Mouse (Mus musculus): ENCODE measurements around the gene Teddm2. TPM values are rescaled to one million over a fixed set of nuclear protein-coding genes. Genes with fewer than 3 reads are reported as not detected.
A peak's percentile ranks its signal among the peaks of the same experiment; 100 is the strongest.

The Teddm2 gene
- total RNA-seq (2021) = under 1 TPM; 0.56 to 0.86 TPM
- long read RNA-seq, experiment 1, partial matches to known transcripts = 0 of 1 reads
- long read RNA-seq, experiment 1, other reads (novel, unspliced or antisense) = 0 of 1 reads
- long read RNA-seq, experiment 2 = 0 reads

DNA sequence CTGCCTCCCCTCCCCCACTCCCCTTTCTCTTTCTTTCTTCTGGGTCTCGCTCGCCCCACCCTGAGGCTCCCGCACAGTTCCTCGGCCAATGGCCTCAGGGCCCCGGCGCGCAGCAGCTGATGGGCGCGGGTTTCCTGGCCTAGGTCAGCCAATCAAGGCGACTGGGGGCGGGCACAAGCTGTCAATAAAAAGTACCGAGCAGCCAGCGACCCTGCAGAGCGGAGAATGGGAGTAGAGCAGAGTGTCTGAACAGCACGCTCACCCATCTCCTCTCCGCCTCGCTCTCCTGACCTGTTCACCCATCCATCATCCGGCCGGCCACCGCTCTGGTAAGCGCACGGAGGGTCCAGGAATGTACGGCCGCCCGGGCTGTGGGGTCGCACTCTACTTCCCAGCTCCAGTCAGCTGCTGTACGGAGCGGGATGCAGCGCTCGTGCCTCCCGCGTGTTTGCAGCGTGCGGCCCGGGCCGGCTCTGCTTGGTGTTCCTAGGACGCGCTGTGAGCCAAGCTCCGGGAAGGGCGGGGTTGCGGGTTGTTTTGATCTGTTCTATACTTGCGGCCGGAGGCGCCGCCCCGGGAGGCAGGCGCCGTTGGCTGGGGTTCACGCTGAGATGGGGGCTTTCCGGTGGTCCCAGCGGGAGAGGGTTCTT is at the start of gene Teddm2, which contains the start of gene Glul:
TSS of gene Teddm2 (minus strand) at position 498 of the 650 bp plus-strand sequence.
TSS of gene Glul (plus strand) at position 214 of the 650 bp plus-strand sequence.
- intact Hi-C loops (cut with DNase I) = loop anchor here (1.0 kb wide), 1 partner anchor 132 kb away; no protein-coding TSS in a partner anchor
- DNase-seq = peak; percentile 95

DNA sequence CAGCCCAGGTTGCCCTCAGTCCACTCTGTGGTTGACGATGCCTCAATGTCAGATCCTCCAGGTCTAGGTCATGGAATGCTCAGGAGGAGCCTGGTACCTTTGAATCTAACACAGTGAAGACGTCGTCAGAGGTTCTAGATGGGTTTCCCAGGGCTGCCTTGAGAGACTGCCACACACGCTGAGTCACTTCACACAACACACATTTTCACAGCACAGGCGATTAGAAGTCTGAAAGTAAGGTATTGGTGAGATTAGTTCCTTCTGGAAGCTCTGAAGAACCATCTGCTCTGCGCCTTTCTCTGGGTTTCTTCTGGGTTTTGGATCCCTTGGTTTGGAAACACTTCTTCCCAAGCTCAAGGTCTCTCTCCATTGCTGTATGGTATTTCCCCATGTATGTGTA is 47.8 kb upstream of the Teddm2 start:
- DNase-seq = no peak
- intact Hi-C loops (cut with DNase I) = no loop called here

DNA sequence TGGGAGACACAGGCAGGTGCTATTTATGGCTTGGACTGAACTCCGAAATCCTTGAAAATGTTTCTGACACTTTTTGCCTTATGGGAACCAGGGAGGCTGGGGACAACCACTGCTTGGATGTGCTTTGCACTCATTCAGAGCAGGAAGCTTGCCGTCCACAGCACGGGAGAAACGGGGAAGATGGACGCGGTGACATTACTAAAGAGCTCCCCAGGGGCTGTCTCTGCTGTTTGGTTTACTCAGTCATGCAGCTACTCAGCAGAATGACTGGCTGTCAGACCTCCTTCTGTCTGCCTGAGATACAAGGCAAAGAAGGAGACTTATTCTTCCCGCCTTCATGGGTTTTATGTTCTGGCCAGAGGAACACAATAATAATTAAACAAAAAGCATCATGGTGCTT is 46.9 kb upstream of the Teddm2 start:
- DNase-seq = no peak
- intact Hi-C loops (cut with DNase I) = no loop called here

- intact Hi-C loops (cut with DNase I) = no loop called here
Observed at GRCm38 (mm10) chr1:153945181-153945580, 45.2 kb upstream of the Teddm2 start.

DNA sequence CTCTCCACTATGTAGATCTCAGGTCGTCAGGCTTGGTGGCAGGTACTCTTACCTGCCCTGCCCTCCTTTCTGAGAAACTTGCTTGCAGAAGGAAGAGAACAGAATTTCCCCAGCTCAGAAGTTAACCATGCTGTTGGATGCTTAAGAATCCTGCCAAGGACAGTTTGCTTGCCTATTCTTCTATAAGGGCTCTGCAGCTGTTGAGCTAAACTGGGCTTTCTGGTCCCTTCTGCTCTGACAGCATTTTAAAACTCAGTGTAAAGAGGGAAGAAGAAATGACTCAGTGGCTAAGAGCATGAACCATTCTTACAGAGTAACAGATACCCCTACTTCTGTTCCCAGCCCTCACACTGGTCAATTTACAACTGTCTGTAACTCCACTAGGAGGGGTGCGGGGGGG is 41.0 kb upstream of the Teddm2 start:
- intact Hi-C loops (cut with DNase I) = no loop called here
- no peak for DNase-seq

More at GRCm38 (mm10) chr1:153945181-153945580, 45.2 kb upstream of the Teddm2 start:
- no peak for DNase-seq

DNA sequence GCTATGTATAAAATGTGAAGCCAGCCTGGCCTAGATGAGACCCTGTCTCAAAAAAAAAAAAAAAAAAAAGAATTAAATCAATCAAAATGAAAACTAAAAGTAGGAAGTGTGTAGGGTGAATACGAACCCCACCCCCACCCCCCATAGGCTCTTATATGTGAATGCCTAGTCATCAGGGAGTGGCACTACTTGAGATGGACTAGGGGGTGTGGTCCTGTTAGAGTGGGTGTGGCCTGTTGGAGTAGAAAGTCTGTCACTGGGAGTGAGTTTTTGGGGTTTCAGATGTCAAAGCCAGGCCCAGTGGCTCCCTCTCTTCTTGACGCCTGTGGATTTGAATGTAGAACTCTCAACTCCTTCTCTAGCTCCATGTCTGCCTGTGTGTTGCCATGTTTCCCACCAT is 37.0 kb upstream of the Teddm2 start:
- DNase-seq = no peak
- intact Hi-C loops (cut with DNase I) = no loop called here

- intact Hi-C loops (cut with DNase I) = no loop called here
- DNase-seq = no peak
Observed at GRCm38 (mm10) chr1:153935844-153936380, 35.9 kb upstream of the Teddm2 start.

- no peak for DNase-seq
- intact Hi-C loops (cut with DNase I) = no loop called here
Observed at GRCm38 (mm10) chr1:153933772-153934171, 33.7 kb upstream of the Teddm2 start.

DNA sequence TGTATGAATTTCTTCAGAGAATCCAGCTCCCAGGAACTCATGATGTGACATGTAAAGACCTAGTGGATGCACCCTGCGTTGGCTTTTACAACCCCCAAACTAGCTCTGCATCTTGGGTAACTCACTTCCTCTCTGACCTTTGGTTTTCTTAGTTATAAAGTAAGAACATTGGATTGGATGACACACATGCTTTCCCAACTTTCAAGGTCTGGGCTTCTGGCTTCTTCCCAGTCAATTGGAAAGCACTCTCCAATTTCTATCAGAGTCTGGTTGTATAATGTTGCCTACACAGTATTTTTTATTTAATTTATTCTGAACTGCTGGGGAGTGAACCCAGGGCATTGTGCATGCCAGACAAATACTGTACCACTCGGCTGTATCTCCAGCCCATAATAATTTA is 30.4 kb upstream of the Teddm2 start:
- intact Hi-C loops (cut with DNase I) = no loop called here
- no peak for DNase-seq

GRCm38 (mm10) chr1:153924395-153925385 is 24.7 kb upstream of the Teddm2 start:
- intact Hi-C loops (cut with DNase I) = no loop called here
- DNase-seq = no peak

- intact Hi-C loops (cut with DNase I) = no loop called here
- DNase-seq = peak; percentile 53 to 69
Observed at GRCm38 (mm10) chr1:153922571-153923021, 22.6 kb upstream of the Teddm2 start.

DNA sequence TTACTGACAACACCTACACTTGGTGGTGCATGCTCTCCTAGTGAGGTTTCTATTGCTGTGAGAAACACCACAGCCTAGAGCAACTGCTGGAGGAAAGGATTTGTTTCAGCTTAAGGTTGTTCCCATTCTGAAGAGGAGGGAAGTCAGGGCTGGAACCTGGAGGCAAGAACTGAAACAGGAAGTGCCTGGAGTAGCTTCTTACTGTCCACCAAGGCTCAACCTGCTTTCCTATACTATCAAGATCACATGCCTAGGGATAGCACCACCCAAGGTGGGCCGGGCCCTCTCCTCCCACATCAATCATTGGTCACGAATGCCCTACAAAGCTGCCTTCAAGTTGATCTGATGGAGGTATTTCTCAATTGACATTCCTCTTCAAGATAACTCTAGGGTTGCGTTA is 21.6 kb upstream of the Teddm2 start:
- intact Hi-C loops (cut with DNase I) = no loop called here
- no peak for DNase-seq

- intact Hi-C loops (cut with DNase I) = no loop called here
- DNase-seq = peak in 1 of 2 experiments; percentile 33
Observed at GRCm38 (mm10) chr1:153918521-153919206, 18.6 kb upstream of the Teddm2 start.

- no peak for DNase-seq
- intact Hi-C loops (cut with DNase I) = no loop called here
Observed at GRCm38 (mm10) chr1:153913869-153914268, 13.8 kb upstream of the Teddm2 start.

DNA sequence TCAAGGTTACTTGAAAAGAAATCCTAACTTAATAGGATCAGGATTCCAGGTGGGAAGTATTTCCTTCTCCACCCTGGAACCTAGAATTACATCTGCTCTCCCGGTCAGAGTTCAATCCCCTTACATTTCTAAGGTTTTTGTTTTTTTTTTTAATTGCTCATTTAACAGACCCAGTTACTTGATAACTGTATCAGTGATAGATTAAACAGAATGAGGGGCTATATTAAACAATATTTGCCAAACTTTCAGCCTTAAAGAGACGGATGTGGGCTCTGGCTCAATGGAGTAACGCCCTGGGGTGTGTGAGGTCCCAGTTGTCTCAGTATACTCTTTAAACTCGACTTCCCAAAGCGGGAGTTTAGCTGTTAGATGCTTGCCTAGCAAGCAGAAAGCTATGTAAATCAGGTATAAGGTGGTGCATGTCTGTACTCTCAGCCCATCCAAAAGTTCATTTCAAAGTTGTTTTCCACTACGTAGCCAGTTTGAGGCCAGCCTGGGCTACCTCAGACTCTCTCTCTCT is 11.3 kb upstream of the Teddm2 start:
- intact Hi-C loops (cut with DNase I) = no loop called here
- no peak for DNase-seq

- no peak for DNase-seq
- intact Hi-C loops (cut with DNase I) = no loop called here
Observed at GRCm38 (mm10) chr1:153910423-153910822, 10.4 kb upstream of the Teddm2 start.

DNA sequence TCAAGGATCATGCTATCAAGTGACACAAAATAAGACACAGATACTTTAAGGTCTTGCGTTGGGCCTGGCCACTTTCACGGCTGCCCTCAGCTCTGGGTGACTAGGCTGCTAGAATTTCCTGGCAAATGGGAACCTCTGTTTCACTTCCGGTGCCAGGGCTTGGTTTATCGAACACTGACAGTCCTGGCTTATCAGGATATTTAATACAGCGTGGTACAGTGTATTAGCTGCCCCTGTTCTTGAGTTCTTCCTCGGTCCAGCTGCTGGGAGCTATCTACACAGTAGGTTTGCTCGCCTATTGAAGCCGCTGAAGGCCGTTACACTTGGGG is 9.9 kb upstream of the Teddm2 start:
- intact Hi-C loops (cut with DNase I) = no loop called here
- DNase-seq = no peak

DNA sequence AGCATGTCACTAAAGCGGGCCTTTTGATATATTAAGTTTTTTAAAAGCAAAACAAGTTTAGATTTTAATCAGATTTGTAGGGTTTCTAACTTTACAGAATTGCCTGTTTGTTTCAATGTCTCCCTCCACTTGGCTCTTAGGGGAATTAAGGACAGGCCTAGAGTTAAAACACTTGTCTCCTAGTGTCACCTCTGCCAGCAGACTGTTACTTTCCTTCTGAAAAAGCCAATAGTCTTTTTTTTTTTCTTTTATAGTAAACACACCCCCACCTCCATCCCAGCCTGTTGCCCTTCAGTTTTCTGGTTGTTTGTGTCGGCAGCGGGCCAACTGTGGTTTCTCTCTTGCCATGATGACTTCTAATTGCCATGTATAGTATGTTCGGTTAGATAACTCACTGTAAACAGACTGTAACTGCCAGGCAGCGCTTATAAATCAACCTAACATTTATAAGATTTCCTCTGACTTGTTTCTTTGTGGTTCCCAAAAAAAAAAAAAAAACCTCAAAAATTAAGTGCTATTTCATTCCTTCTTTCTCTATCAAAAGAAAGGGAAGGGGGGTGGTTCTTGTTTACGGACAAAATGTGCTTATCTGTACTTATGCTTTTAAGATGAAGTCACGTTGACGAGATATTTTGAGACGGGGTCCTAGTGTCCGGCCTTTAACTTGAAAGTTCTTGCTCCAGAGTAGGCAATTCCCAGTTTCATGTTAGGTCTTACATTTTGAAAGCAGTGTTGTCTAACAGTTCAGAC is 9.4 kb upstream of the Teddm2 start:
- DNase-seq = no peak
- intact Hi-C loops (cut with DNase I) = no loop called here

DNA sequence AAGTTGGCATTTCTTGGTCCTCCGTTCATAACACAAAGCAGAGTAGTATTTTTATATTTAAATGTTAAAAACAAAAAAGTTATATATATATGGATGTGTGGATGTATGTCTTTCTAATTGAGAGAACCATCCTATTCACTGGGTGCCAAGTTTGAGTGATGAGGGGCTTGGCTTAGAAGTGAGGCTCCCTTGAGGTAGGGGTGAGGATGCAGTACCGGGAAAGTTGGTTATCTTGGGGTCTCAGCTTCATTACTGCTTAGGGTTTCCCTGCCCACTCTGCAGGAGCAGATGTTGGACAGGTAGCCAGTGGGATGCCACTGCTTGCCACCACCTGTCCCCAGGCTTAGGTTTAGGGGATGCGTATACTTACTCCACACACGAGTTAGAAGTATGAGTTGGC is 8.7 kb upstream of the Teddm2 start:
- intact Hi-C loops (cut with DNase I) = no loop called here
- DNase-seq = no peak

All from heart, postnatal 14 days (tissue).